Mouse (Mus musculus): ENCODE results near the gene Ttc7b. TPM values are rescaled to one million over a fixed set of nuclear protein-coding genes. Genes with fewer than 3 reads are reported as not detected.

Ttc7b gene
- polyA plus RNA-seq, 1 experiment from 2014 or later = 6.6 TPM

GRCm38 (mm10) chr12:100445686-100446085, 74.9 kb downstream of the Ttc7b start:
- ATAC-seq = no peak
- no peak overlapping the region for H3K27ac ChIP-seq (ENCODE audit: low read length)

GRCm38 (mm10) chr12:100445271-100445670, 75.4 kb downstream of the Ttc7b start:
- DNase-seq (ENCODE audit: low spot score) = no peak

More at GRCm38 (mm10) chr12:100445686-100446085, 74.9 kb downstream of the Ttc7b start:
- WGBS = 88% methylated on average over 7 of the region's 7 CpGs
- Histone ChIP-seq H3K9ac (replicated peaks; ENCODE audit: low read depth) (no peak overlapping the region), H3K4me2 (replicated peaks; ENCODE audit: low read depth, low read length) (no peak overlapping the region), H3K4me1 (ENCODE audit: insufficient read depth, low read depth, low read length) (no peaks in the 10 kb centered on the region), H3K27me3 (replicated peaks; ENCODE audit: insufficient read depth, low read length) (no peaks in the 10 kb centered on the region), H3K9me3 (ENCODE audit: low read length) (no peaks in the 10 kb centered on the region), H3K36me3 (ENCODE audit: insufficient read depth, low read length) (0 out of 2 replicates have a peak, but pooled peaks cover 3% of the 10 kb centered on the region), H3K4me3 (ENCODE audit: low read depth, low read length) (no peak overlapping the region)
- DNase-seq (ENCODE audit: low spot score) = no peak
- no peak for TF ChIP-seq EP300 (IDR thresholded peaks at IDR 0.05)
- TF ChIP-seq CTCF (IDR thresholded peaks at IDR 0.05) = no peak

GRCm38 (mm10) chr12:100444671-100445165, 75.9 kb downstream of the Ttc7b start:
- H3K36me3 ChIP-seq (ENCODE audit: insufficient read depth, low read length) = 0 out of 2 replicates have a peak, but pooled peaks cover 3% of the 10 kb centered on the region
- ATAC-seq (no peak), DNase-seq (ENCODE audit: low spot score) (no peak)
- no peaks in the 10 kb centered on the region for H3K9me3 ChIP-seq (ENCODE audit: low read length)
- H3K9ac ChIP-seq (replicated peaks; ENCODE audit: low read depth) = no peak overlapping the region
- H3K4me2 ChIP-seq (replicated peaks; ENCODE audit: low read depth, low read length) = no peak overlapping the region
- TF ChIP-seq CTCF (IDR thresholded peaks at IDR 0.05) = no peak
- TF ChIP-seq EP300 (IDR thresholded peaks at IDR 0.05) = no peak
- H3K27me3 ChIP-seq (replicated peaks; ENCODE audit: insufficient read depth, low read length) = no peaks in the 10 kb centered on the region
- 0 out of 2 replicates have a peak, but pooled peaks cover 4% of the 10 kb centered on the region for H3K4me1 ChIP-seq (ENCODE audit: insufficient read depth, low read depth, low read length)
- 90% methylated on average over 3 of the region's 3 CpGs for WGBS
- H3K4me3 ChIP-seq (ENCODE audit: low read depth, low read length) = no peak overlapping the region
- no peak overlapping the region for H3K27ac ChIP-seq (ENCODE audit: low read length)

More at GRCm38 (mm10) chr12:100445271-100445670, 75.4 kb downstream of the Ttc7b start:
- H3K9me3 ChIP-seq (ENCODE audit: low read length) = no peaks in the 10 kb centered on the region
- WGBS = 74% methylated on average over 6 of the region's 6 CpGs
- ATAC-seq = no peak; the same call in 1 of the 2 replicates
- no peak overlapping the region for H3K27ac ChIP-seq (ENCODE audit: low read length)
- no peaks in the 10 kb centered on the region for H3K4me1 ChIP-seq (ENCODE audit: insufficient read depth, low read depth, low read length)
- no peak overlapping the region for H3K9ac ChIP-seq (replicated peaks; ENCODE audit: low read depth)
- H3K4me3 ChIP-seq (ENCODE audit: low read depth, low read length) = no peak overlapping the region
- H3K4me2 ChIP-seq (replicated peaks; ENCODE audit: low read depth, low read length) = no peak overlapping the region
- H3K36me3 ChIP-seq (ENCODE audit: insufficient read depth, low read length) = 0 out of 2 replicates have a peak, but pooled peaks cover 3% of the 10 kb centered on the region
- no peaks in the 10 kb centered on the region for H3K27me3 ChIP-seq (replicated peaks; ENCODE audit: insufficient read depth, low read length)
- TF ChIP-seq EP300 (IDR thresholded peaks at IDR 0.05) = no peak
- no peak for TF ChIP-seq CTCF (IDR thresholded peaks at IDR 0.05)

GRCm38 (mm10) chr12:100443452-100443851, 77.2 kb downstream of the Ttc7b start:
- TF ChIP-seq EP300 (IDR thresholded peaks at IDR 0.05) (no peak), CTCF (IDR thresholded peaks at IDR 0.05) (no peak)

GRCm38 (mm10) chr12:100441609-100442008, 79.0 kb downstream of the Ttc7b start:
- no peaks in the 10 kb centered on the region for H3K27me3 ChIP-seq (replicated peaks; ENCODE audit: insufficient read depth, low read length)
- H3K9ac ChIP-seq (replicated peaks; ENCODE audit: low read depth) = no peak overlapping the region
- no peak for TF ChIP-seq CTCF (IDR thresholded peaks at IDR 0.05)
- no peak for TF ChIP-seq EP300 (IDR thresholded peaks at IDR 0.05)
- H3K4me1 ChIP-seq (ENCODE audit: insufficient read depth, low read depth, low read length) = 0 out of 2 replicates have a peak, but pooled peaks cover 8% of the 10 kb centered on the region
- H3K9me3 ChIP-seq (ENCODE audit: low read length) = no peaks in the 10 kb centered on the region
- H3K36me3 ChIP-seq (ENCODE audit: insufficient read depth, low read length) = 0 out of 2 replicates have a peak, but pooled peaks cover 3% of the 10 kb centered on the region
- no peak overlapping the region for H3K4me3 ChIP-seq (ENCODE audit: low read depth, low read length)
- 71% methylated on average over 4 of the region's 4 CpGs for WGBS
- no peak overlapping the region for H3K4me2 ChIP-seq (replicated peaks; ENCODE audit: low read depth, low read length)
- no peak overlapping the region for H3K27ac ChIP-seq (ENCODE audit: low read length)
- ATAC-seq (no peak), DNase-seq (ENCODE audit: low spot score) (no peak)

More at GRCm38 (mm10) chr12:100443452-100443851, 77.2 kb downstream of the Ttc7b start:
- Histone ChIP-seq H3K4me1 (ENCODE audit: insufficient read depth, low read depth, low read length) (0 out of 2 replicates have a peak, but pooled peaks cover 8% of the 10 kb centered on the region), H3K4me2 (replicated peaks; ENCODE audit: low read depth, low read length) (no peak overlapping the region), H3K9ac (replicated peaks; ENCODE audit: low read depth) (no peak overlapping the region), H3K27me3 (replicated peaks; ENCODE audit: insufficient read depth, low read length) (no peaks in the 10 kb centered on the region), H3K36me3 (ENCODE audit: insufficient read depth, low read length) (0 out of 2 replicates have a peak, but pooled peaks cover 3% of the 10 kb centered on the region), H3K9me3 (ENCODE audit: low read length) (no peaks in the 10 kb centered on the region), H3K4me3 (ENCODE audit: low read depth, low read length) (no peak overlapping the region), H3K27ac (ENCODE audit: low read length) (no peak overlapping the region)
- no peak for ATAC-seq
- 75% methylated on average over 6 of the region's 6 CpGs for WGBS
- DNase-seq (ENCODE audit: low spot score) = no peak

- H3K27me3 ChIP-seq (replicated peaks; ENCODE audit: insufficient read depth, low read length) = no peaks in the 10 kb centered on the region
- H3K9ac ChIP-seq (replicated peaks; ENCODE audit: low read depth) = no peak overlapping the region
- H3K27ac ChIP-seq (ENCODE audit: low read length) = no peak overlapping the region
- no peak overlapping the region for H3K4me2 ChIP-seq (replicated peaks; ENCODE audit: low read depth, low read length)
- no peaks in the 10 kb centered on the region for H3K9me3 ChIP-seq (ENCODE audit: low read length)
- ATAC-seq = no peak
- WGBS = 55% methylated on average over 3 of the region's 3 CpGs
- DNase-seq (ENCODE audit: low spot score) = no peak
- 0 out of 2 replicates have a peak, but pooled peaks cover 8% of the 10 kb centered on the region for H3K4me1 ChIP-seq (ENCODE audit: insufficient read depth, low read depth, low read length)
- no peak overlapping the region for H3K4me3 ChIP-seq (ENCODE audit: low read depth, low read length)
- no peaks in the 10 kb centered on the region for H3K36me3 ChIP-seq (ENCODE audit: insufficient read depth, low read length)
- TF ChIP-seq EP300 (IDR thresholded peaks at IDR 0.05) = no peak
- TF ChIP-seq CTCF (IDR thresholded peaks at IDR 0.05) = no peak
Observed at GRCm38 (mm10) chr12:100439883-100440282, 80.7 kb downstream of the Ttc7b start.
